Mouse (Mus musculus) R1 (cell line): Measurements from ENCODE around the gene Fitm2.
A peak's percentile ranks its signal among the peaks of the same experiment; 100 is the strongest.

Experiments used
- DNase-seq: peaks from one replicate; pipeline ENCODE4 v3.0.0-alpha.2; 2018; ENCODE audit warnings: low read depth, low spot score

Fitm2 gene

GRCm38 (mm10) chr2:163424597-163424996 lies 47.8 kb downstream of the Fitm2 start, which contains the start of gene Oser1:
Gene Oser1, minus strand, starts transcription at chr2:163424697.
- DNase-seq, result no peak

DNA sequence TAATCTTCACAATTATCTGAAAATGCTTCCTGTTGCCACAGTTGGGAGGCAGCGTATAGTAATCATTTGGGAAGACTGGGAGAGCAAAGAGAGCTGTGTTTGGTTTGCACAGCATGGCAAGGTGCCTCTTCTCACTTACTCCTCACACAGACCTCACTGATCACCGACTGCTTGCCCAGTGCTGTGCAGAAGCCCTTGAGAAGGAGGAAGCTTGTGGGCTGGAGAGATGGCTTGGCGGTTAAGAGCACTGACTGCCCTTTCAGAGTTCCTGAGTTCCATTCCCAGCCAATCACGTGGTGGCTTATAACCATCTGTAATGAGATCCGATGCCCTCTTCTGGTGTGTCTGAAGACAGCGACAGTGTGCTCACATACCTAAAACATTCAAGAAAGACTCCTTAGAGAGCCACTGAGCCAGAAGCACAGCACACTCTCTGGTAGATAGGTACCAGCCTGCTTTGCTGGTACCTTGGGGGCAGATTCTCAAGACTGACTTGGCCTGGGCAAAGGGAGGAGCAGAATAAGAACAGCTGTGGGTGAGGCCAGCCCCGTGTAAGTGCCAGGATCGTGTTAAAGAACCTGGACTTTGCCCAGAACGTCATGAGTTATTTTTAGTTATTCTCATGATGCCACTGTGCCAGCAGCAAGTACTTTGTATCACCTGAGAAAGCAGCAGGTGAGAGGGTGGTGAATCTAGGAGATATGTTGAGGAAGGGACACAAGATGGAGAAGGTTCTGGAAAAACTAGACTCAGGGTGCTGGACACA lies 49.4 kb downstream of the Fitm2 start:
- DNase-seq, result no peak

GRCm38 (mm10) chr2:163420366-163420886 lies 52.0 kb downstream of the Fitm2 start:
- peak; percentile 26 for DNase-seq

DNA sequence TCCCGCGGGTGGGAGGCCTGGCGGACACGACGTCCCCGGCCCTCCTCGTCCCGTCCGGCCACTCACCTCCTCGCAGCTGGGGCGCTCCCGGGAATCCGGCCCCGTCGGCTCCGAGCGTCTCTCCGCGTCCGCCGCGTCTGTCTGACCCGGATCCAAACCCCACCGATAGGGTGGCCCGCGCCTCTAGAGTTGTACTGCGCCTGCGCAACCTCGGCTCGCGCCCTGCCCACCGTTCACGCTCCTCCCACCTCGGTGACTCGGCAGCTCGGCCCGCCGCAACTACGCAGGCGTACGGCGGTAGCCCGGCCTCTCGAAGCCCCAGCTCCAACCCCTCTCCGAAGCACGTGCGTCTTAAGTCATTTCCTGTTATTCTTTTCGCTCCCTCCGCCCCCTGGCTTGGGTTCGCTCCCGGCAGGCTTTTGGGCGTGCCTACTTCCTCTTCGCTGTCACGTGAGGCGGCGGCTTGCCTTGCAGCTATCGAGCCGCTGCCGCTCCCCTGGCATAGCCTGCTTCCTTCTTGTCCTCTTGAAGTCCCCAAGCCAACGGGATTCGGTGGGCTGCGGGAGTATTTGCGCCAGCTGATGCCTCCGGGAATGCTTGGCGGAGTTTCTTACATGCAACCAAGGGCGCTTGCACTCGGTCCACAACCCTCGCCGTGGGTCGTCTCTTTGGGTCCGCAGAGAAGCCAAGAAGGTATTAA lies 52.9 kb downstream of the Fitm2 start:
- peak; percentile 100 for DNase-seq

GRCm38 (mm10) chr2:163418841-163419345 lies 53.5 kb downstream of the Fitm2 start:
- DNase-seq, result peak; percentile 71

- no peak for DNase-seq
Observed at GRCm38 (mm10) chr2:163417830-163418229, 54.6 kb downstream of the Fitm2 start.

- DNase-seq, result no peak
Observed at GRCm38 (mm10) chr2:163417026-163417425, 55.4 kb downstream of the Fitm2 start.
